Mouse (Mus musculus): Measurements from ENCODE around the gene Gm6370. TPM values are rescaled to one million over a fixed set of nuclear protein-coding genes. Genes with fewer than 3 reads are reported as not detected.
"Not testable (repeated sequence)": the region's sequence is repeated elsewhere in the genome, so short reads cannot be mapped to it uniquely, and the experiment has no call there.

Gm6370 gene
- not detected in 2 replicates for polyA plus RNA-seq (2012; rRNA removed)

DNA sequence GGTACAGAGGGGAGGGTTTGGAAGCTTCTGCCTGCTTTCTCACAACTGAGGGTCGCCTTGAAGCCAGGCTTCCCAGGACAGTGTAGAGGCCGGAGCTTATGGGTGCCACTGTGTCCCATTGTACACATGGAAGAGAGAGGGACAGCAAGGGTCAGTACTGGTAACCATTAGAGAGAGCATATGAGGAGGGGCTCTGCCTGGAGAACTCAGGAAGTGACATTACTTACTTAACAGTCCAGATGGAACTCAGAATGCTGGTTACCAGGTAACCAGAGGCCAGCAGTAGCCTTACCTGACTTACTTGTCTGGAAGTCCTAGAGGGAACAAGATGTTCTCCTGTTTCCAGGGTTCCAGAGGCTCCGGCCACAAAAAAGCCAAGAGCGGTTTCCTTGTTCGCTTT lies at the start of gene Gm6370:
Gene Gm6370, plus strand, starts transcription at position 301 of the 400 bp plus-strand sequence.
- not testable (repeated sequence) for DNase-seq (ENCODE audit: low read depth)

DNA sequence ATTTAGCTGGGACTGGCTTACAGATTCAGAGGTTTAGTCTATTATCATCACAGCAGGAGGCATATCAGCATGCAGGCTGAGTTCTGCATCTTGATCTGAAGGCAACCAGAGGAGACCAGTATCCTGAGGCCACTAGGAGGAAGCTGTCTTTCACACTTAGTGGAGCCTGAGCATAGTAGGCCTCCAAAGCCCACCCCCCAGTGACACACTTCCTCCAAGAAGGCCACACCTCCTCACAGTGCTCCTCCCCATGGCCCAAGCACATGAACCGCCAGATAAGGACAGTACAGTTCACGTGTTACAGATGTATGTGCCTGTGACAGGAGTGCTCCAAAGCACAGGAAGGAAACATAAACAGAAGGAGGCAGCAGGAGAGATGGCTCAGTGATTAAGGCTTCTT lies 48.4 kb upstream of the Gm6370 start:
- TF ChIP-seq CTCF (IDR thresholded peaks at IDR 0.05; ENCODE audit: borderline replicate concordance, extremely low read depth, insufficient read depth, insufficient read length) (no peak), POLR2A (IDR thresholded peaks at IDR 0.05; ENCODE audit: borderline replicate concordance, extremely low read depth, insufficient read depth, insufficient read length, poor library complexity, severe bottlenecking) (no peak)
- no peak for DNase-seq (ENCODE audit: low read depth)

DNA sequence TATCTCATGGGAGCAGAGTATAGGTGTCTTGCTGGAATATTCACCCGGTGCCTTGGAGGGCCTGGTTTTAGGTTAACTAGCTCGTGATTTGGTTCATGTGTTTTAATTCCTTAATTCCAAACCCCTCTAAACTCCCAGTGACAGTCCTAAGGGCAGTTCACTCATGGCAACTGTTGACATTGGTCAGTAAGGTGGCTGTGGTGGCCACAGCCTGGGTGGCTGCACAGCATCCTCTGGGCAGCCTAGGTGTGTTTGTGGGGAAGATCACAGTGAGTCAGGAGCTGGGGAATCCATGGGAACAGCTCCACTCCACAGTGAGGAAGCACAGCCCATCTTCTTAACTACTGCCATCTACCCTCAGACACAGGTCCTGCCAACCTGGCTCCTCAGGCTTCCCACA lies 44.5 kb upstream of the Gm6370 start:
- TF ChIP-seq CTCF (IDR thresholded peaks at IDR 0.05; ENCODE audit: borderline replicate concordance, extremely low read depth, insufficient read depth, insufficient read length) (no peak), POLR2A (IDR thresholded peaks at IDR 0.05; ENCODE audit: borderline replicate concordance, extremely low read depth, insufficient read depth, insufficient read length, poor library complexity, severe bottlenecking) (no peak)
- DNase-seq (ENCODE audit: low read depth): no peak

DNA sequence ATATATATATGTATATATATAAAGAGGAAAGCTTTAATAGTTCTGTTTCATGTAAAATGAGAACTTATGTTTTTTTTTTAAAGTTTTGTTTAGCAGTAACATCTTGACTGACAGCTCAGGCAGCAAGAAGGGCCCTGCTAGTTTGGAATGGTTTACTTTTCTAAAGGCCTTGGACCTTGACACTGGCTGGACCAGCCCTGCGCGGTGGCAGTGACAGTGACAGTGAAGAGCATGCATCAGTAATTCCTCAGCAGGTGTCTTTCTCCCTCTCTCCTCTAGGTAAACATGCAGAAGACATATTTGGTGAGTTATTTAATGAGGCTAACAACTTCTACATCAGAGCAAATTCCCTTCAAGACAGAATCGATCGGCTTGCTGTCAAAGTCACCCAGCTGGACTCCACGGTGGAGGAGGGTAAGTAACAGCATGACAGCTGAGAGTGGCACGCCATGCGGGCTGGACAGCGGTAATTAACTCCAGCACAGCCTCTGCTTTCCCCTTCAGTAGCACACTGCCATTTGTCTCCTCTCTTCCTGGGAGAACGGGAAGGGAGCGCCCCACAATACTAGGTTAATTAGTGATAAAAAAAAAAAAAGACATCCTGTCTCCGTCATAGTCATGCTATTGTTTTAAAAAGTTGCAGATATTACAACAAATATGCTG lies 39.4 kb upstream of the Gm6370 start:
- TF ChIP-seq CTCF (IDR thresholded peaks at IDR 0.05; ENCODE audit: borderline replicate concordance, extremely low read depth, insufficient read depth, insufficient read length) (no peak), POLR2A (IDR thresholded peaks at IDR 0.05; ENCODE audit: borderline replicate concordance, extremely low read depth, insufficient read depth, insufficient read length, poor library complexity, severe bottlenecking) (no peak)
- DNase-seq (ENCODE audit: low read depth): peak; percentile 31

DNA sequence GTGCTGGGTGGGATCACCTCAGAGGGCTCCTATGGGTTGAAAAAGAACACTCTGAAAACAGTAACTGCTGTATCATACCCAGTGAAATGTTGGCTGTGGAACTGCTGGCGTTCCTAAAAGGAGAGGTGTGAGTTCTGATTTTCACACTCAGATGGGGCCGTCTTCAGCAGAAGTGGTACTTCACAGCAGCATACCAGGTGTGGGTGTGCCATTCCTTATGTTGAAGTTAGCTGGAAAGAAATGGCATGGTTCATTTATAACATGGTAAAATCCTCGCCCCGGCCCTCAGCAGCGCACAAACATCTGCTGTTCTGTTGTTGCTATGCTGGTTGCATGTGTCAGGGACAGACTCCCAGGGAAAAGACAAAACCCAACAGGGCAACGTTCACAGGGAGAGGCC lies 37.6 kb upstream of the Gm6370 start:
- TF ChIP-seq CTCF (IDR thresholded peaks at IDR 0.05; ENCODE audit: borderline replicate concordance, extremely low read depth, insufficient read depth, insufficient read length) (no peak), POLR2A (IDR thresholded peaks at IDR 0.05; ENCODE audit: borderline replicate concordance, extremely low read depth, insufficient read depth, insufficient read length, poor library complexity, severe bottlenecking) (no peak)
- no peak for DNase-seq (ENCODE audit: low read depth)

DNA sequence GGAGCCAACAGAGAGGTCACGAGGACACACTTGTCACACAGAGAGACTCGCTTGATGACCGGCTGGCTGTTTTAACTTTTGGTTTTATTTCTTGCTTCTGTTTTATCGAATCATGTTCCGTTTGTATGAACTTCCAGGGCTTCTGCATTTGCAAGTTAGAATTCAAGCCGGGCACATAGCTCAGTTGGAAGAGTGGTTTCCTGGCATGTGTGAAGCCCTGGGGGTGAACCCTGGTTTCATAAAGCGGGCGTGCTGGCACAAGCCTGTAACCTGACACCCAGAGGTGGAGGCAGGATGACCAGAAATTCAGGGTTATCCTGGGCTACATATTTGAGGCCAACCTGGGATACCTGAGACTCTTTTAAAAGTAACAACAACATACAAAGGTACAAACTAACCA lies 29.6 kb upstream of the Gm6370 start:
- no peak for TF ChIP-seq CTCF (IDR thresholded peaks at IDR 0.05; ENCODE audit: borderline replicate concordance, extremely low read depth, insufficient read depth, insufficient read length)
- TF ChIP-seq POLR2A (IDR thresholded peaks at IDR 0.05; ENCODE audit: borderline replicate concordance, extremely low read depth, insufficient read depth, insufficient read length, poor library complexity, severe bottlenecking): no peak
- no peak for DNase-seq (ENCODE audit: low read depth)

DNA sequence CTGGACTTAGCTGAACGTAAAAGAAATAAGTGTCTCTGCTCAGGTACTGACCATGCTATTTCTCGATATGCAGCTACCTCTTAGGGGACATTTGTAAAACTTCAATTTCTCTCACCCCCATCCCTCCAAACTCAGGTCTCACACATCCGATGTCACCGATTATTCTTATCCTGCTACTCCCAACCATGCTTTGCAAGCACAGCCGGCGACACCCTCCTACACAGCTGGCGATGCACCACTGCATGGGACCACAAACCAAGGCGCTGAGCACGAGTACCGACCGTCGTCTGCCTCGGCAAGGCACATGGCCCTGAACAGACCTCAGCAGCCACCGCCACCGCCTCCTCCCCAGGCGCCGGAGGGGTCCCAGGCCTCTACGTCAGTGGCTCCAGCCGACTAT lies 24.5 kb upstream of the Gm6370 start:
- no peak for TF ChIP-seq CTCF (IDR thresholded peaks at IDR 0.05; ENCODE audit: borderline replicate concordance, extremely low read depth, insufficient read depth, insufficient read length)
- no peak for TF ChIP-seq POLR2A (IDR thresholded peaks at IDR 0.05; ENCODE audit: borderline replicate concordance, extremely low read depth, insufficient read depth, insufficient read length, poor library complexity, severe bottlenecking)
- no peak for DNase-seq (ENCODE audit: low read depth)

DNA sequence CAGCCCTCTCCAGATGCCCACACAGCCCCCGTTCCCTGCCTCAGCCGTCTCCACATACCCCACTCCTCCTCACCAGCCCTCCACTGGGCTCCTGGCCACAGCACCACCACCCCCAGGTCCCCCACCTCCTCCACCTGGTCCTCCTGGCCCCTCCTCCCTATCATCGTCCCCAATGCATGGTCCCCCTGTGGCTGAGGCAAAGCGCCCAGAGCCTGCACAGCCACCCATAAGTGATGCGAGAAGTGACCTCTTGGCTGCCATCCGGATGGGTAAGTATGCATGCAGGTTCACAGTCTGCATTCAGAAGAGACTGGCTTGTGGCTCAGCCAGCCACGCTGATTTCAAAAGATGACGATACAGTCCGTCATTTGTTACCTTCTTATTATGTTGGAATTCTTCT lies 22.9 kb upstream of the Gm6370 start:
- TF ChIP-seq POLR2A (IDR thresholded peaks at IDR 0.05; ENCODE audit: borderline replicate concordance, extremely low read depth, insufficient read depth, insufficient read length, poor library complexity, severe bottlenecking) (no peak), CTCF (IDR thresholded peaks at IDR 0.05; ENCODE audit: borderline replicate concordance, extremely low read depth, insufficient read depth, insufficient read length) (no peak)
- DNase-seq (ENCODE audit: low read depth): no peak

DNA sequence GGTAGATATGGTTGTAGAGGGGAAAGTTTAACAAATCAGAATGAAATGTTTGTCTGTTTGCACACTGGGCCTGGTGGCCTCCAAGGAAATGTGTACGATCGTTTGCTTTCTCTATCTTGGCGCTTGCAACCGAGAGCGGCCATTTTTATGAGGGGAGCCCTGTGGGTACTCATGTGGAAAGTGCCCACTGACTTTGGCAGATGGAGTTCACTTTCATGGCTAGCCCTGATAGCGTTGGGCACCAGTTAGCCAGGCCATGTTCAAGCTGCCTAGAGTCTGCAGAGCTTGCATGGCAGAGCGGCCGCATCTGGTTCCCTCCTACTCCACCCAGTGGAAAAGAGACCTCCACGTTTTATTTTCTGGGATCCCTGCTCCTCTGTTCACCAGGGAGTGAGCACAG lies 20.3 kb upstream of the Gm6370 start:
- no peak for DNase-seq (ENCODE audit: low read depth)
- TF ChIP-seq POLR2A (IDR thresholded peaks at IDR 0.05; ENCODE audit: borderline replicate concordance, extremely low read depth, insufficient read depth, insufficient read length, poor library complexity, severe bottlenecking) (no peak), CTCF (IDR thresholded peaks at IDR 0.05; ENCODE audit: borderline replicate concordance, extremely low read depth, insufficient read depth, insufficient read length) (no peak)

DNA sequence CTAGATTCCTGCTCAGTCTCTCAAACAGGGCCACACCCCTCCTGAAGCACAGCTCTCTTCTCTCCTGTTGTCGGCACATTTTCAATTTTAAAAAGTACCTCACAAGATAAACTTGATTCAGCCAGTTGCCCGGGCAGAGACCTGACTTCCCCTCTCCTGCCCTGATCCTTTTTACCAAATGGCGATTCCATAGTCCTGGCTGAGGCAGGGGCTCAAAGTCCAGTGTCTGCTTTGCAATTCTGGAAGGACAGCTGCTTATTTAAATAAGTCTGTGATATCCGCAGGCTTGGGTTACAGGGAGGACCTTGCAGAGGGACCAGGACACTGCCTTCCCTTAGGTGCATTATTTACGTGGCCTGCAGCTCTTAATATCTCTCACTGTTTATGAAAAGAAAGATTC lies 19.9 kb upstream of the Gm6370 start:
- no peak for TF ChIP-seq CTCF (IDR thresholded peaks at IDR 0.05; ENCODE audit: borderline replicate concordance, extremely low read depth, insufficient read depth, insufficient read length)
- TF ChIP-seq POLR2A (IDR thresholded peaks at IDR 0.05; ENCODE audit: borderline replicate concordance, extremely low read depth, insufficient read depth, insufficient read length, poor library complexity, severe bottlenecking): no peak
- DNase-seq (ENCODE audit: low read depth): no peak

DNA sequence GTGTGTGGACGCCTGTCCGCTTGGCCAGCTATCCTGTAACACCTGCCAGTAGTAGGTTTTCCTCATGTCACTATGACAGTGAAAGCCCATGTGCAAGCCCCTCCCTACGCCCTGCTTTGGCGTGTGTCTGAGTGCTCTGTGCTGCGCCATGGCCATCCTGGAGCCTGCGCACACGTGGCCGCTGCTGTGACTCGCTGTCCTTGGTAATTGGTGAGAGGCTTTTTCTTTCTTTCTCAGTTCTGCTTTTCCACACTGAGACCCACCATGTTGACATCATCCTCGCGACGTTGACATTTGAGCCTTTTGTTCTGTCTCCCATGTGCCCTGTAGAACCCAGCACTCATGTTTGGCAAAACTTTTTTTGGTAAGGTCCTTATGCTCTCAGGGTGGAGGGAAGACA lies 19.3 kb upstream of the Gm6370 start:
- TF ChIP-seq CTCF (IDR thresholded peaks at IDR 0.05; ENCODE audit: borderline replicate concordance, extremely low read depth, insufficient read depth, insufficient read length) (no peak), POLR2A (IDR thresholded peaks at IDR 0.05; ENCODE audit: borderline replicate concordance, extremely low read depth, insufficient read depth, insufficient read length, poor library complexity, severe bottlenecking) (no peak)
- no peak for DNase-seq (ENCODE audit: low read depth)

DNA sequence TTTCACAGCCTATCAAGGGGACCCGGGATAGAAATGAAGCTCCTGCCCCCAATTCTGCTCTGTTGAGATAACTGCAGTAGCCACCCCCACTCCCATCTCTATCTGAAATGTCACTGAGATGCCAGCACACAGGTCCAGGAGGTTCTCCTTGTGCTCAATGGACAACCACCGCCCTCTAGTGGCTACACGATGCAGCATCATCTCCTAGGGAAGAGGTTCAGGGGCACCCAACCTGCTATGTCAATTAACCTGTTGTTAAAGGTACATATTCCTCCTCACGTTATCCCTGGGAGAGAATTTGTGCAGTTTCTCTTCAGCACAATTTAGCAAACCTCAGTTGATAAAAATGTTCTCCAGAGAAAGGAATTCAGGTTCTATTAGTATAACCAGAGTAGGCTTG lies 11.6 kb upstream of the Gm6370 start:
- peak; percentile 2 for DNase-seq (ENCODE audit: low read depth)

DNA sequence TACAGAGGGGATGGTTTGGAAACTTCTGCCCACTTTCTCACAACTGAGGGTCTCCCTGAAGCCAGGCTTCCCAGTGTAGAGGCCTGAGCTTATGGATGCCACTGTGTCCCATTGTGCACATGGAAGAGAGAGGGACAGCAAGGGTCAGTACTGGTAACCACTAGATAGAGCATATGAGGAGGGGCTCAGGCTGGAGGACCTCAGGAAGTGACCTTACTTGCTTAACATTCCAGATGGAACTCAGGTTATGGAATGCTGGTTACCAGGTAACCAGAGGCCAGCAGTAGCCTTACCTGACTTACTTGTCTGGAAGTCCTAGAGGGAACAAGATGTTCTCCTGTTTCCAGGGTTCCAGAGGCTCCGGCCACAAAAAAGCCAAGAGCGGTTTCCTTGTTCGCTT lies 9.5 kb upstream of the Gm6370 start, which contains the start of gene Gm6408:
Gene Gm6408, plus strand, starts transcription at position 301 of the 400 bp plus-strand sequence.
- DNase-seq (ENCODE audit: low read depth): not testable (repeated sequence)

DNA sequence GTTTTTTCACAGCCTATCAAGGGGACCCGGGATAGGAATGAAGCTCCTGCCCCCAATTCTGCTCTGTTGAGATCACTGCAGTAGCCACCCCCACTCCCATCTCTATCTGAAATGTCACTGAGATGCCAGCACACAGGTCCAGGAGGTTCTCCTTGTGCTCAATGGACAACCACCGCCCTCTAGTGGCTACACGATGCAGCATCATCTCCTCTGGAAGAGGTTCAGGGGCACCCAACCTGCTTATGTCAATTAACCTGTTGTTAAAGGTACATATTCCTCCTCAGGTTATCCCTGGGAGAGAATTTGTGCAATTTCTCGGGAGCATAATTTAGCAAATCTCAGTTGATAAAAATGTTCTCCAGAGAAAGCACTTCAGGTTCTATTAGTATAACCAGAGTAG lies 2.2 kb upstream of the Gm6370 start:
- DNase-seq (ENCODE audit: low read depth): not testable (repeated sequence)

DNA sequence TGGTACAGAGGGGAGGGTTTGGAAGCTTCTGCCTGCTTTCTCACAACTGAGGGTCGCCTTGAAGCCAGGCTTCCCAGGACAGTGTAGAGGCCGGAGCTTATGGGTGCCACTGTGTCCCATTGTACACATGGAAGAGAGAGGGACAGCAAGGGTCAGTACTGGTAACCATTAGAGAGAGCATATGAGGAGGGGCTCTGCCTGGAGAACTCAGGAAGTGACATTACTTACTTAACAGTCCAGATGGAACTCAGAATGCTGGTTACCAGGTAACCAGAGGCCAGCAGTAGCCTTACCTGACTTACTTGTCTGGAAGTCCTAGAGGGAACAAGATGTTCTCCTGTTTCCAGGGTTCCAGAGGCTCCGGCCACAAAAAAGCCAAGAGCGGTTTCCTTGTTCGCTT lies 10.9 kb downstream of the Gm6370 start, which contains the start of gene 4930449I24Rik:
Gene 4930449I24Rik, plus strand, starts transcription at position 301 of the 400 bp plus-strand sequence.
- not testable (repeated sequence) for DNase-seq (ENCODE audit: low read depth)

DNA sequence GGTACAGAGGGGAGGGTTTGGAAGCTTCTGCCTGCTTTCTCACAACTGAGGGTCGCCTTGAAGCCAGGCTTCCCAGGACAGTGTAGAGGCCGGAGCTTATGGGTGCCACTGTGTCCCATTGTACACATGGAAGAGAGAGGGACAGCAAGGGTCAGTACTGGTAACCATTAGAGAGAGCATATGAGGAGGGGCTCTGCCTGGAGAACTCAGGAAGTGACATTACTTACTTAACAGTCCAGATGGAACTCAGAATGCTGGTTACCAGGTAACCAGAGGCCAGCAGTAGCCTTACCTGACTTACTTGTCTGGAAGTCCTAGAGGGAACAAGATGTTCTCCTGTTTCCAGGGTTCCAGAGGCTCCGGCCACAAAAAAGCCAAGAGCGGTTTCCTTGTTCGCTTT lies 22.7 kb downstream of the Gm6370 start, which contains the start of gene Gm3402:
Gene Gm3402, plus strand, starts transcription at position 301 of the 400 bp plus-strand sequence.
- DNase-seq (ENCODE audit: low read depth): not testable (repeated sequence)

DNA sequence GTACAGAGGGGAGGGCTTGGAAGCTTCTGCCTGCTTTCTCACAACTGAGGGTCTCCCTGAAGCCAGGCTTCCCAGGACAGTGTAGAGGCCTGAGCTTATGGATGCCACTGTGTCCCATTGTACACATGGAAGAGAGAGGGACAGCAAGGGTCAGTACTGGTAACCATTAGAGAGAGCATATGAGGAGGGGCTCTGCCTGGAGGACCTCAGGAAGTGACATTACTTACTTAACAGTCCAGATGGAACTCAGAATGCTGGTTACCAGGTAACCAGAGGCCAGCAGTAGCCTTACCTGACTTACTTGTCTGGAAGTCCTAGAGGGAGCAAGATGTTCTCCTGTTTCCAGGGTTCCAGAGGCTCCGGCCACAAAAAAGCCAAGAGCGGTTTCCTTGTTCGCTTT lies 34.3 kb downstream of the Gm6370 start, which contains the start of gene Gm3404:
Gene Gm3404, plus strand, starts transcription at position 301 of the 400 bp plus-strand sequence.
- DNase-seq (ENCODE audit: low read depth): not testable (repeated sequence)

DNA sequence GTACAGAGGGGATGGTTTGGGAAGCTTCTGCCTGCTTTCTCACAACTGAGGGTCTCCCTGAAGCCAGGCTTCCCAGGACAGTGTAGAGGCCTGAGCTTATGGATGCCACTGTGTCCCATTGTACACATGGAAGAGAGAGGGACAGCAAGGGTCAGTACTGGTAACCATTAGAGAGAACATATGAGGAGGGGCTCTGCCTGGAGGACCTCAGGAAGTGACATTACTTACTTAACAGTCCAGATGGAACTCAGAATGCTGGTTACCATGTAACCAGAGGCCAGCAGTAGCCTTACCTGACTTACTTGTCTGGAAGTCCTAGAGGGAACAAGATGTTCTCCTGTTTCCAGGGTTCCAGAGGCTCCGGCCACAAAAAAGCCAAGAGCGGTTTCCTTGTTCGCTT lies 46.2 kb downstream of the Gm6370 start, which contains the start of gene Gm3409:
Gene Gm3409, plus strand, starts transcription at position 301 of the 400 bp plus-strand sequence.
- DNase-seq (ENCODE audit: low read depth): not testable (repeated sequence)

Data from brain, embryonic 14.5 days (tissue).